Mouse (Mus musculus) adrenal gland, postnatal 25 days (tissue): ENCODE data around the gene Mtf1. TPM values are rescaled to one million over a fixed set of nuclear protein-coding genes. Genes with fewer than 3 reads are reported as not detected.
A peak's percentile ranks its signal among the peaks of the same experiment; 100 is the strongest.

ENCODE experiments used
- DNase-seq: peaks from one replicate; pipeline ENCODE4 v3.0.0; 2021; ENCODE audit warnings: mixed read lengths
- total RNA-seq: library from RNA; stranded (reverse); gene quantifications from 2 replicates; pipeline ENCODE4 v1.2.3, GENCODE M21; 2021

The Mtf1 gene
- total RNA-seq, 1 experiment from 2014 or later = 22.5 TPM

DNA sequence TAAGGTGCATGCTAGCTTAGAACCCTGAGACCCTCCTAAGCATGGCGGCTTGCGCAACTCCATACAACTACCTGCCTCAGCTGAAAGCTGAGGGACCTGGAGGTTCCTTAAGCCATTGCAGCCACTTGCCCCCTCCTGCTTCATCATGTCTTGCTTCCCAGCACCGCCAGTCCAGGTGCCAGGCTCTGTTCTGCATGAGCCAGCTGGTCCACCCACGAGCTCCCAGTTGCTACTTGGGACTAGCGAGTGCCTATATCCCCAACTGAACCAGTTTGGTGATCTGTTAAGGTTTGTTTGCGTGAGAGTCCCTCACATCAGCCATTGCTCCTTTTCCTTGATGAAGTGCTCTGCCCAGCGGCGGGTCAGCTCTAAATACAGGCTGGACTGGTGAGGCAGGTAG, 54.4 kb downstream of the Mtf1 start:
- DNase-seq = no peak

DNA sequence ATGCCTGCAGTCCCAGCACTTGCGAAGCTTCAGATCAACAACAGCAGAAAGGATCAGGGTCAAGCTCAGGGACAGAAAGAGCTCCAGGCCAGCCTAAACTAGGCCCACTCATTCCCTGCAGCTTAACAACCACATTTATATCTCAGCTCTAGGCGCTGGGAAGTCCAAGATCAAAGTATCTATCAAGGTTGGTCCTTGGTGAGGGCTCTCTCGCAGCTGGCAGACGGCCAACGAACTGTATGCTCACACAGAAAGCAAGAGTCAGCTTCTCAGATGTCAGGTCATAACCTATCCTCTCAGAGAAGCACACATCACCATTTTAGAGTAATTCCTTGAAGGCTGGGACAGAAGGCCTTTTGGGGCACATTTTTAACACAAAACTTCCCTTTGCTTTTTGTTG, 56.5 kb downstream of the Mtf1 start:
- DNase-seq = peak; percentile 84

DNA sequence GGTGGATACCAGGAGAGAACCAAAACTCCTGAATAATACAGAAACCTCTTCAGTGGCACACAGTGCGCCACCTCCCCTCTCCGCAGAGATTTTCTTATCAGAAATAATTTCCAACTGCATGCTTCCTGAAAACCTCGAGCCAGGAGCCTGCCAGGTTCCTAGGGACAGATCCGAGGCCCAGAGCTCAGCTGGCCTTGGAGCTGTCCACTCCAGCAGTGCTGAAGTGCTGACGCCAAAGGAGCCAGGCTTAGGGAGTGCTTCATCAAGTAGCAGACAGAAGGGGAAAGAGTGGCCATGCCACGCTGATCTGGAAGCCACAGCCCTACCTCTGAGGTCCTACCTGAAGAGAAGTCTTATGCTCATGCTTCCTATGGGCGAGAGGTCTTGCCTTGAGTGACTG, 58.5 kb downstream of the Mtf1 start:
- peak; percentile 85 for DNase-seq

DNA sequence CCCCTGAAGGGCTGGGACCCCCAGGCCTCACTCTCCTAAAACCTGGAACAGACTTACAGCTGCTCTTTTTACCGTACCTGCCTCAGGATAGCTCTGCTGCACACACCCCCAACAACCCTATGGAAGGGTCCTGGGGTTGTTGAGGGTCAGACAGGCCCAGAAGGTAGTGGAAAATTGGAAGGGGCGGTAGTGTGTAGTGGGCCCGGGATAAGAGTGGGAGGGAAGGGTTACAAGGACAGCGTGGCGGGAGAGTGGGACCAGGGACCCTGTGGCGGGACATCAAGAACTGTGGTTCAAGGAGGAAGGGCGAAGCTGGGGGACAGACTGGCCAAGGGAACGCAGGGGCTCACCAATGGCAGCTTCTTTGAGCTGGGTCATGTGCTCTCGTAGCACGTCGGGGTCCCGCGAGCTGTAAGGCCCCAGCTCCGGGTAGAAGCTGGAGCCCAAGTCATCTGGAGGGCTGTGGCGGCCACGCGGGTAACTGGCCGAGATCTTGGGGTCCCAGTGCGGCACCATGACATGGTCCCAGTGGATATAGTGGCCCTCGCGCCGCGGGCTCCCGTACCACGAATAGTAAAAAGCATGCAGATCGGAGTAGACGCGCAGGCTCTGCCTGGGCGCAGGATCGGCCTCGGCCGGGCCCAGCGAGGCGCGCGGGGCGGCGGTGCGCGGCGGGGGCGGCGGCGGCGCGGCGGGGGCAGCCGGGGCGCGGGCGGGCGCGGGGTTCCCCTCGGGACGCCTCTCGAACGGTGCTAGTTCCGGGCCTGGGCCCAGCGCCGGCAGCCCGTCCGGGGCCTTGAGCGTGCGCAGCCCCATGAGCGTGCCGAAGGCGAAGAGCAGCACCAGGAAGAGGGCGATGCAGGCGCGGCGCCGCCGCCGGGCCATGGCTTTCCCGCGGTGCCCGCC, 59.6 kb downstream of the Mtf1 start, which contains the start of gene Maneal:
TSS of gene Maneal (minus strand) at position 889 of the 906 bp plus-strand sequence.
- DNase-seq = no peak

DNA sequence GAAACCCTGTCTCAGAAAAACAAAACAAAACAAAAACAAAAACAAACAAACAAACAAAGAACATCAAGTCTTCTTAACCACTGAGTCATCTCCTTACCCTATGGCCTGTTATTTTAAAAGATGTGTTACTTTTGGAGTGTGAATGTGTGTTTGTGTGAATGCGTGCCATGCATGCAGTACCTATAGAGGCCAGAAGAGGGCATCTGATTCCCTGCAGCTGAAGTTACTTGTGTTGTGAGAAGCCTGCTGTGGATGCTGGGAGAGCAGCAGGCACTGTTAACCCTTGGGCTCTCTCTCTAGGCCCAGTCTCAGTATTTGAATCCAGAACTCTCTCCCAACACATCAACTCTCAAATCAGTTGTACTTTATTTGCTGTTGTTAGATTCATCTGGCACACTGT, 70.8 kb downstream of the Mtf1 start:
- no peak for DNase-seq

DNA sequence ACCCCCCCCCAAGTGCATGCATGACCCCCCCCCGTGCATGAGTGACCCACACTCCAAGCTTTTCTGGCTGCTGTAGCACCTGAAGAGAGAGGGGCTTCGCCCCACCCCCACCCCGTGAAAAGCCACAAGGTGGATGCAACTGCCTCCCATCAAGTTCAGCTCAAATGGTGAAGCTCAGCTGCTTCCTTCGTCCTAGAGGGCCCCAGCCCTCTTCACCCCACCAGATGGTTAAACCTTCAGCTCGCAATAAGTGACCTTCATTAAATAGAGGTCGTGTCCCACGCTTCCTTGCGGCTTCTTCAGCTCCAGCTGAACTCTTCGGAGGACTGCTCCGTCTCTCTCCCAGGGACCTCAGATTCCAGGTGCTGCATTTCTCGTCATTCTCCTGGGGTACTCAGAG, 78.7 kb downstream of the Mtf1 start, which contains the start of gene Epha10:
TSS of gene Epha10 (plus strand) at position 301 of the 400 bp plus-strand sequence.
- DNase-seq = no peak

DNA sequence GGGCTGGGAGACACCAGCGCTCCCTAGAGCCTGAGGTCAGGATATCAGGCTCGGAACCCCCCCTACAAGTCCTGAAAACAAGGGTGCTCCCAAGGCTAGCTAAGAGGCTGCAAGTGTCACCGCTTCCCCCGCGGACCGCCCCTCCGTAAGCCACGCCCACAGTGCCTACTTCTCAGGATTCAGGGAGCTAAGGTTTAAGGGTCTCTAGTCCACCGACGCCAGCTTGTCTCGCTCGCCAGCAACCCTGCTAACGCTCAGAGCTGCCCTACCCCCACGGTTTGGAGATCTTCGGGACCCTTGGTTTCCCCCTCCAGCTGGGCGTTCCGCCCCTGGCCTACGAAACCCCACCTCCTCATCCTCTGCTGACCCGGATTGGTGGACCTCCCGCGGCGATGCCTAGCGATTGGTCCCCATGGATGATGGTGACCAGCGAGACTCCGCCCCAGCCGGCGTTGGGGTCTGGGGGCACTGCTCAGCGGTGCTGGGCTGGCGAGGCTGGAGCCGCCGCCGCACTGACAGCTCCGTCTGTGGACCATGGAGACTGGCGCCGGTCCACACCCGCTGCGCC, 79.5 kb downstream of the Mtf1 start:
- DNase-seq = peak; percentile 41

DNA sequence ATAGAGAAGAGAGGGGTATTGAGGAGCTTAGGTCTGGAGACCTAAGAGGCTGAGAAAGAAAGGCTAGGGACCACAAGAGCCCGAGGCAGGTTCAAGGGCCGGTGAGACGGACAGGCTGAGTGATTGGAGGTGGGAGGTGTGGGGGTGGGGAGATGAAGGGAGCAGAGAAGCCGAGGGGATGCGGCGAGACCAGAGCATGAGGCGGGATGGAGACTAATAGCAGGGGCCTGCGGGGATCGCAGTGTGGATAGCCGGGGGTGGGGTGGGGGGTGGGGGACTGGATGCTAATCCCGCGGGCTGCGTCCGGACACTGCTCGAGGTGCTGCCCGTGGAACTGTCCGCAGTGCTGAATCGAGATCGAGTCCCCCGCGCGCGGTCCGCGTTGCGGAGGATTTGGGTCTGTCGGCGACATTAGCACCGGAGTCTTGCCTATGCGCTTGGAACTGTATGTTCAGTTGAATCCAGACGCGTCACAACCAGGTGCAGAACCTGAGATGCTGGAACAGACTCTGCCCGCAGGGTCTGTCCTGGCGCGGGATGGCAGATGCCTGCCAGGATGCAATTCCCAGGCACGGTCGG, 80.3 kb downstream of the Mtf1 start:
- peak; percentile 71 for DNase-seq

DNA sequence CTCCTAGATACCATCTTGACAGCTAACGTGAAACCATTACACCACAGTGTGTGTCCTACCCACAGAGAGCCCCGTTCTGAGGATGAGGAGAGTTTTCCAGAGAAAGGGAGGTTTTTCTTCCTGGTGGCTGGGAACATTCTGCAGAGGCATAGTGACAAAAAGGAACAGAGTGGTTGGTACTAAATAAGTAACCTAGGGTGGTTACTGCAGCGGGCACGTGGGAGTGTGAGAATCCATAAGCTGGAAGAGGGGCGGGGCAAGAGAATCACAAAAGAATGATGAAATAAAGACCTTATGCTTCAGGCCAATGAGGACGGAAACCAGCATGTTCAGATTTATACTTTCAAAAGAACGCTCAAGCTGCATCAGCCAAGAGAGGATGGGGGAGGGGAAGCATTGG, 86.8 kb downstream of the Mtf1 start:
- DNase-seq = no peak

DNA sequence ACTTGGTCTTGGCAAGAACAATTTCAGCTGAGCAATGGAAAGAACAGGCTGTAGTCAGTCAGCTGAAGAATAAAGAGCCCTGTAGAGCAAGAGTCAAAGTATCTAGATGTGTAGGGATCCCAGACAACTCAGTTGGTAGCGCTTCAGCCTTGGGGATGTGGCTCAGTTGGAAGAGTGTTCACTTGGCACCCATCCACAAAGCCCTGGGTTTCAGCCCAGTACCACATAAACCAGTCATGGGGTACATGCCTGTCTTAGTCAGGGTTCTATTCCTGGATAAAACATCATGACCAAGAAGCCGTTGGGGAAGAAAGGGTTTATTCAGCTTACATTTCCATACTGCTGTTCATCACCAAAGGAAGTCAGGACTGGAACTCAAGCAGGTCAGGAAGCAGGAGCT, 88.0 kb downstream of the Mtf1 start:
- DNase-seq = no peak

DNA sequence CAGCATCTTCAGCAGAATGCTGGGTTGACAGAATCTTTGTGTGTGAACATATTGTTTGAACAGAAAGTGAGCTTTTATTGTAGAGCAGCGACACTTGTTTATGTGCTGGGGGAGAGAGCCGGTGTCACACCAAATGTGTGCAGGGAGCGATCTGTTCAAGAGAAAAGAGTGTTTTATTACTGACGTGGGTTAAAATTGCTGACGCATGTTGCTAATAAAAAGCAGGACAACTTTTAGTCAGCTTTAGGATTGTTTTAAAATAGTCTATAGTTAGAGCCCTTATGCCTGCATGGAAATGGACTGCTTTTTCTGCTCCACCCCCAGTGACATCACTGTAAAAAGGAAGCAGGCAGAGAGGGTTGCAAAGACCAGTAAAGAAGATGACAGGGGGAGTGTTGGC, 88.9 kb downstream of the Mtf1 start:
- DNase-seq = no peak

DNA sequence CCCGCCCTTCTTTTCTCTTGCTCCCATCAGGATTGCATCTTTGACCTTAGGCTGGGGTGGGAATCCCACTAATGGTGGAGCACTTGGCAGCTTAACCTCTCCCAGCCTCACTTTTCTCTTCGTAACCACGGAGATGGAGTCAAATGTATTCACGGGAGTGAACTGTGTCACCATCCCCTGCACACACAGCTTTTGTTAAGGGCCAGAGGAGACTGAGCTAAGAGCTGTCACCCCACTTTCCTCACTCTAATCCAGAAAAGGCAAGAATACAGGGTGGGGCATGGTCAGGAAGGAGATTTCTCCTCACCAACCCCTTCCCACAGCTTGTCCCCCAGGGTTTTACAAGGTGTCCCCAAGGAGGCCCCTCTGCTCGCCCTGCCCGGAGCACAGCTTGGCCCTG, 91.9 kb downstream of the Mtf1 start:
- no peak for DNase-seq

DNA sequence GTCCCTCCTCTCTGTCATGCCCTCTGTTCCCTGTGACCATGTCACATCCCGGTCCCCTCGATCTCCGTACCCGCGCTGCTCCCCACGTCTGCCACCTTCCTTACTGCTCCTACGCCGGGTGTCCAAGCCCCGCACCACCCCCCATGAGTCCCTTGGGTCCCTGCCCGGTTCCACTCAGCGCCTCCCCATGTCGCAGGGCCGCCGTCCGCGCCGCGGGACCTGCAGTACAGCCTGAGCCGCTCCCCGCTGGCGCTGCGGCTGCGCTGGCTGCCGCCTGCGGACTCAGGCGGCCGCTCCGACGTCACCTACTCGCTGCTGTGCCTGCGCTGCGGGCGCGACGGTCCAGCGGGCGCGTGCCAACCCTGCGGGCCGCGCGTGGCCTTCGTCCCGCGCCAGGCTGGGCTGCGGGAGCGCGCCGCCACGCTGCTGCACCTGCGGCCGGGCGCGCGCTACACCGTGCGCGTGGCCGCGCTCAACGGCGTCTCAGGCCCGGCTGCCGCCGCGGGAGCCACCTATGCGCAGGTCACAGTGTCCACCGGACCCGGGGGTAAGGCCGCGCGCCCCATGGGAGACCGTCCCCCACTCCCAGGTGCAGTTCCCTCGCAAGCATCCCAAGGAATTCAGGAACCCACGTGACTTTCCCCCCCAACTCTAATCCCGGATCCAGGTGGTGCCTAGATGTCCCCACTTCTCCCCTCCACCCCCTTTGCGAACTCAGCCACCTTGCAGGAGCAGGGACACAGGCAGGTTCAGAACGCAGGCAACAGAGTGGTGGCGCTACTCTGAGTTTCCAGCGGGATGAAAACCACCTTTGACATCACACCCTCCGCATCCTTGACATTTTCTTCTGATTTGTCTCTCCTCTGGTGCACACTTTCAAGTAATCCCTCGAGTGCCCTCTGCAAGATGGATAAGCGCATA, 92.9 kb downstream of the Mtf1 start:
- peak; percentile 20 for DNase-seq

DNA sequence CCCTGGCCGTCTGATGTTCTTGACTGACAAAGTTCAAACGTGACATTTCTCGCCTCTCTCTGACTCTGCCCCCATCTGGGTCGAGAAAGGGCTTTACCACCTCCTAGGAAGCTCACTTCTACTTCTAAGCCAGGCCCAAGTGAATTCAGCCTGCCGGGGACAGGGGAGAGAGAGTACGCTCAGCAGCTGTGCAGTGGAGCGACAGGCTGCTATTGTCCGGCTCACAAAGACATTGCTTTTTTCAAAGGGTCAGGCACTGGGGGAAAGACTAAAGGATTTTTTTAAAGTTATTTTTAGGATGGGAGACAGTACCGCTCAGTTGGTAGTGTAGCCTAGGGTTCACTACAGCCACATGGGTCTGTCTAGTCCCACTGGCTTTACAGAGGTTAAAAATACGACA, 96.5 kb downstream of the Mtf1 start:
- no peak for DNase-seq

Other genes starting within 250 kb of the Mtf1 start
- gene 3100002H09Rik, start 191.3 kb upstream of the Mtf1 start, total RNA-seq = not detected in 2 replicates
- gene Pou3f1, start 145.3 kb upstream of the Mtf1 start, total RNA-seq = not detected in 2 replicates
- 38.1 and 43.0 TPM in 2 replicates for gene Utp11, start 108.5 kb upstream of the Mtf1 start, total RNA-seq
- gene Fhl3, start 101.4 kb upstream of the Mtf1 start, total RNA-seq = 6.7 and 8.7 TPM in 2 replicates
- 40.2 and 46.8 TPM in 2 replicates for gene Sf3a3, start 87.3 kb upstream of the Mtf1 start, total RNA-seq
- gene Inpp5b, start 60.3 kb upstream of the Mtf1 start, total RNA-seq = 20.9 and 24.8 TPM in 2 replicates
- 35.0 and 48.6 TPM in 2 replicates for gene Yrdc, start 48.6 kb downstream of the Mtf1 start, total RNA-seq
- 41.9 and 43.9 TPM in 2 replicates for gene 1110065P20Rik, start 49.1 kb downstream of the Mtf1 start, total RNA-seq
- gene Maneal, start 60.1 kb downstream of the Mtf1 start, total RNA-seq = 4.1 and 6.4 TPM in 2 replicates
- 2.0 and 3.8 TPM in 2 replicates for gene Epha10, start 78.8 kb downstream of the Mtf1 start, total RNA-seq
- gene 9930104L06Rik, start 134.9 kb downstream of the Mtf1 start, total RNA-seq = 17.5 and 18.0 TPM in 2 replicates
- 8.4 and 15.2 TPM in 2 replicates for gene Cdca8, start 137.2 kb downstream of the Mtf1 start, total RNA-seq
- 2.3 and 3.3 TPM in 2 replicates for gene Rspo1, start 184.3 kb downstream of the Mtf1 start, total RNA-seq
- 52.7 and 56.7 TPM in 2 replicates for gene Gnl2, start 214.5 kb downstream of the Mtf1 start, total RNA-seq